Comparison of ENCODE assay signal across 8 mouse cellular contexts in the genomic region with DNA sequence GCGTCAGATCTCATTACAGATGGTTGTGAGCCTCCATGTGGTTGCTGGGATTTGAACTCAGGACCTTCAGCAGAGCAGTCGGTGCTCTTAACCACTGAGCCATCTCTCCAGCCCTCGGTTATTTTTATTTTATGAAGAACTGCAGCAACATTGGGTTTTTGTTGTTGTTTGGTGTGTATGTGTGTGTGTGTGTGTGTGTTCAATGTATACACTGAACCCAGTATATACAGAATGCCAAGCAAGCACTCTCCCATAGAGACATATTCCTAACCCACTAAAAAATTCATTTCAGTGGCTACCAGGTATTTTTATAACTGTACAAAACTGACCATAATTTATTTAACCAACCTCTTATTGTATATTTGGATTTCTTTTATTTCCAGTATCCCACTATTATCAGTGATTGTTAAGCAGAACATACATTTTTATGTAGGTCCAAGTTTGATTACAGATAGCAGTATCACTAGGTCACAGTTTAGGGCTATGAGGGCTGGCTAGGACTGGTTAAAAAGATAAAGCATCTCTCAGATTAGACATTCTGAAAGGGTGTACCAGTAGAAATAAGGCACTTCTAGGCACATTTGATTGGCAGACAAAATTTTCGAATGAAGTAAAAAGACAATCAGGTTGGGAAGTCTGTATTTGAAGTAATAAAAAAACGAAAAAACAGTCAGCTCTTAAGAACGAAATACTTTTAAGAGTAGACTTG. TPM values are rescaled to one million over a fixed set of nuclear protein-coding genes. Genes with fewer than 3 reads are reported as not detected.
A peak's percentile ranks its signal among the peaks of the same experiment; 100 is the strongest.
DNase-seq lines count a peak whose midpoint lies in the region; ATAC-seq and TF ChIP-seq lines count a peak whose summit lies in the region.

No protein-coding gene starts in this region.

- ATAC-seq in lung, embryonic 14.5 days (ENCODE audit: insufficient read depth) = no peak
- ATAC-seq in limb, embryonic 14.5 days (ENCODE audit: low FRiP score, low read depth) = no peak
- ATAC-seq in neural tube, embryonic 15.5 days (ENCODE audit: low FRiP score) = no peak

- no peaks in the 10 kb centered on the region for H3K9me3 ChIP-seq in lung, embryonic 14.5 days (ENCODE audit: low read depth, low read length)
- H3K9me3 ChIP-seq in forebrain, embryonic 10.5 days = no peaks in the 10 kb centered on the region
- no peaks in the 10 kb centered on the region for H3K9me3 ChIP-seq in limb, embryonic 14.5 days (ENCODE audit: control insufficient read depth, low read length)
- no peaks in the 10 kb centered on the region for H3K9me3 ChIP-seq in neural tube, embryonic 15.5 days (replicated peaks)

- WGBS in lung, embryonic 14.5 days = 46% methylated on average over 6 of the region's 6 CpGs
- WGBS in forebrain, embryonic 10.5 days = 63% methylated on average over 6 of the region's 6 CpGs
- 49% methylated on average over 6 of the region's 6 CpGs for whole genome bisulfite sequencing in limb, embryonic 14.5 days
- 62% methylated on average over 6 of the region's 6 CpGs for WGBS in neural tube, embryonic 15.5 days

- 0 out of 2 replicates have a peak, but pooled peaks cover 5% of the 10 kb centered on the region for H3K4me1 ChIP-seq in lung, embryonic 14.5 days (ENCODE audit: insufficient read depth)
- H3K4me1 ChIP-seq in forebrain, embryonic 10.5 days = peaks cover 25% of the 10 kb centered on the region
- peaks cover 5% of the 10 kb centered on the region for H3K4me1 ChIP-seq in limb, embryonic 14.5 days (ENCODE audit: control insufficient read depth, insufficient read depth, low read length)
- peaks cover 25% of the 10 kb centered on the region for H3K4me1 ChIP-seq in neural tube, embryonic 15.5 days

- H3K4me2 ChIP-seq in lung, embryonic 14.5 days = peak overlapping the region; percentile 81
- H3K4me2 ChIP-seq in limb, embryonic 14.5 days (replicated peaks; ENCODE audit: low read depth, low read length, severe bottlenecking) = peak overlapping the region; percentile 56
- peak overlapping the region; percentile 86 for H3K4me2 ChIP-seq in neural tube, embryonic 15.5 days

- no peak for TF ChIP-seq CTCF in lung, embryonic 14.5 days (IDR thresholded peaks at IDR 0.05; ENCODE audit: low read depth)

- peak overlapping the region; percentile 77; the same call in 1 of the 2 replicates for H3K9ac ChIP-seq in lung, embryonic 14.5 days
- peak overlapping the region; percentile 73; the same call in 1 of the 2 replicates for H3K9ac ChIP-seq in limb, embryonic 14.5 days (ENCODE audit: low read depth, low read length, severe bottlenecking)
- peak overlapping the region; percentile 70 for H3K9ac ChIP-seq in neural tube, embryonic 15.5 days (replicated peaks)

- peak overlapping the region; percentile 73 for H3K4me3 ChIP-seq in lung, embryonic 14.5 days (ENCODE audit: low read depth, low read length)
- peak overlapping the region; percentile 66 for H3K4me3 ChIP-seq in forebrain, embryonic 10.5 days
- peak overlapping the region; percentile 68 for H3K4me3 ChIP-seq in limb, embryonic 14.5 days (replicated peaks; ENCODE audit: low read length)
- peak overlapping the region; percentile 63 for H3K4me3 ChIP-seq in neural tube, embryonic 15.5 days (replicated peaks)

- no peak for DNase-seq in lung, embryonic 14.5 days
- no peak for DNase-seq in lung, postnatal 14 days
- DNase-seq in forebrain, embryonic 10.5 days (ENCODE audit: extremely low spot score, low spot score) = no peak
- DNase-seq in limb, embryonic 14.5 days (ENCODE audit: low spot score) = no peak
- DNase-seq in layer of hippocampus, postnatal 10 days (ENCODE audit: low spot score in 2 of 2) = no peak
- no peak for DNase-seq in urinary bladder, postnatal 4 days (ENCODE audit: low spot score in 2 of 2)
- DNase-seq in left cerebral cortex, adult 8-10 months (ENCODE audit: low spot score in 2 of 2) = no peak

- peaks cover 7% of the 10 kb centered on the region for H3K36me3 ChIP-seq in lung, embryonic 14.5 days (ENCODE audit: insufficient read depth)
- H3K36me3 ChIP-seq in forebrain, embryonic 10.5 days (replicated peaks) = peaks cover 8% of the 10 kb centered on the region; the same call in 1 of the 2 replicates
- H3K36me3 ChIP-seq in limb, embryonic 14.5 days (ENCODE audit: control insufficient read depth, insufficient read depth, low read length) = peaks cover 7% of the 10 kb centered on the region
- peaks cover 5% of the 10 kb centered on the region for H3K36me3 ChIP-seq in neural tube, embryonic 15.5 days

- H3K27me3 ChIP-seq in lung, embryonic 14.5 days (ENCODE audit: insufficient read depth, low read length) = no peaks in the 10 kb centered on the region
- H3K27me3 ChIP-seq in forebrain, embryonic 10.5 days (ENCODE audit: poor library complexity, severe bottlenecking) = no peaks in the 10 kb centered on the region
- no peaks in the 10 kb centered on the region for H3K27me3 ChIP-seq in limb, embryonic 14.5 days (ENCODE audit: control insufficient read depth, insufficient read depth, low read length)
- no peaks in the 10 kb centered on the region for H3K27me3 ChIP-seq in neural tube, embryonic 15.5 days (replicated peaks)

- TF ChIP-seq POLR2A in limb, embryonic 14.5 days (IDR thresholded peaks at IDR 0.05; ENCODE audit: borderline replicate concordance, extremely low read depth, insufficient read depth, insufficient read length) = no peak

- peak overlapping the region; percentile 98 for H3K27ac ChIP-seq in lung, embryonic 14.5 days (ENCODE audit: low read depth)
- H3K27ac ChIP-seq in forebrain, embryonic 10.5 days = peak overlapping the region; percentile 94; the same call in 1 of the 2 replicates
- peak overlapping the region; percentile 52; the same call in 1 of the 2 replicates for H3K27ac ChIP-seq in limb, embryonic 14.5 days (replicated peaks; ENCODE audit: low read depth, low read length)
- no peak overlapping the region for H3K27ac ChIP-seq in neural tube, embryonic 15.5 days (replicated peaks)

RNA-seq across cellular contexts. Expression of a gene that starts 0.9 kb away (rescaled TPM):
- polyA plus RNA-seq in lung, embryonic 14.5 days (2014; fragmentation: Nextera tagmentation; extraction: Ambion mirVana) = 53.9 and 62.3 TPM in 2 replicates
- polyA plus RNA-seq in forebrain, embryonic 10.5 days (2016; fragmentation: Nextera tagmentation; extraction: Ambion mirVana) = 68.1 and 73.3 TPM in 2 replicates
- polyA plus RNA-seq in limb, embryonic 14.5 days (2012; rRNA removed) = 47.5 and 53.0 TPM in 2 replicates
- polyA plus RNA-seq in limb, embryonic 14.5 days (2014; fragmentation: Nextera tagmentation; extraction: Ambion mirVana) = 53.8 and 56.0 TPM in 2 replicates
- 98.9 and 102 TPM in 2 replicates for polyA plus RNA-seq in neural tube, embryonic 15.5 days (2015; fragmentation: Nextera tagmentation; extraction: Ambion mirVana)
- total RNA-seq in layer of hippocampus, postnatal 10 days (2021) = 10 to 100 TPM; 61.3 to 66.7 TPM
- total RNA-seq in left cerebral cortex, adult 8-10 months (2022) = 10 to 100 TPM; 83.5 to 91.6 (median 85.1) TPM

RNA-seq across cellular contexts. Expression of a gene that starts 1.3 kb away (rescaled TPM):
- 1.2 and 1.6 TPM in 2 replicates for polyA plus RNA-seq in lung, embryonic 14.5 days (2014; fragmentation: Nextera tagmentation; extraction: Ambion mirVana)
- polyA plus RNA-seq in forebrain, embryonic 10.5 days (2016; fragmentation: Nextera tagmentation; extraction: Ambion mirVana) = not detected in 2 replicates
- 0.67 and 0.88 TPM in 2 replicates for polyA plus RNA-seq in limb, embryonic 14.5 days (2012; rRNA removed)
- 0.74 and 1.7 TPM in 2 replicates for polyA plus RNA-seq in limb, embryonic 14.5 days (2014; fragmentation: Nextera tagmentation; extraction: Ambion mirVana)
- polyA plus RNA-seq in neural tube, embryonic 15.5 days (2015; fragmentation: Nextera tagmentation; extraction: Ambion mirVana) = 0.46 and 0.75 TPM in 2 replicates
- 1 to 10 TPM in 1 of 2 experiments, not detected in 1; 1.2 TPM for total RNA-seq in layer of hippocampus, postnatal 10 days (2021)
- total RNA-seq in left cerebral cortex, adult 8-10 months (2022) = under 1 TPM in 2 of 4 experiments, not detected in 2; 0.84 to 0.98 TPM

RNA-seq across cellular contexts. Expression of a gene that starts 16.5 kb away (rescaled TPM):
- polyA plus RNA-seq in lung, embryonic 14.5 days (2014; fragmentation: Nextera tagmentation; extraction: Ambion mirVana) = 0.76 and 1.7 TPM in 2 replicates
- not detected in 2 replicates for polyA plus RNA-seq in forebrain, embryonic 10.5 days (2016; fragmentation: Nextera tagmentation; extraction: Ambion mirVana)
- polyA plus RNA-seq in limb, embryonic 14.5 days (2012; rRNA removed) = 30.9 and 43.0 TPM in 2 replicates
- 19.1 and 26.9 TPM in 2 replicates for polyA plus RNA-seq in limb, embryonic 14.5 days (2014; fragmentation: Nextera tagmentation; extraction: Ambion mirVana)
- 1.6 and 2.0 TPM in 2 replicates for polyA plus RNA-seq in neural tube, embryonic 15.5 days (2015; fragmentation: Nextera tagmentation; extraction: Ambion mirVana)
- total RNA-seq in layer of hippocampus, postnatal 10 days (2021) = not detected
- not detected for total RNA-seq in left cerebral cortex, adult 8-10 months (2022)

RNA-seq across cellular contexts. Expression of a gene that starts 18.8 kb away (rescaled TPM):
- 52.1 and 55.4 TPM in 2 replicates for polyA plus RNA-seq in lung, embryonic 14.5 days (2014; fragmentation: Nextera tagmentation; extraction: Ambion mirVana)
- 18.3 and 20.0 TPM in 2 replicates for polyA plus RNA-seq in forebrain, embryonic 10.5 days (2016; fragmentation: Nextera tagmentation; extraction: Ambion mirVana)
- polyA plus RNA-seq in limb, embryonic 14.5 days (2012; rRNA removed) = 39.3 and 52.1 TPM in 2 replicates
- polyA plus RNA-seq in limb, embryonic 14.5 days (2014; fragmentation: Nextera tagmentation; extraction: Ambion mirVana) = 22.5 and 28.0 TPM in 2 replicates
- 30.5 and 30.9 TPM in 2 replicates for polyA plus RNA-seq in neural tube, embryonic 15.5 days (2015; fragmentation: Nextera tagmentation; extraction: Ambion mirVana)
- total RNA-seq in layer of hippocampus, postnatal 10 days (2021) = 10 to 100 TPM; 20.4 to 21.4 TPM
- 10 to 100 TPM; 25.2 to 29.7 (median 27.7) TPM for total RNA-seq in left cerebral cortex, adult 8-10 months (2022)

RNA-seq across cellular contexts. Expression of a gene that starts 19.0 kb away (rescaled TPM):
- polyA plus RNA-seq in lung, embryonic 14.5 days (2014; fragmentation: Nextera tagmentation; extraction: Ambion mirVana) = 139 and 142 TPM in 2 replicates
- 90.9 and 94.3 TPM in 2 replicates for polyA plus RNA-seq in forebrain, embryonic 10.5 days (2016; fragmentation: Nextera tagmentation; extraction: Ambion mirVana)
- 66.8 and 77.6 TPM in 2 replicates for polyA plus RNA-seq in limb, embryonic 14.5 days (2012; rRNA removed)
- polyA plus RNA-seq in limb, embryonic 14.5 days (2014; fragmentation: Nextera tagmentation; extraction: Ambion mirVana) = 147 and 154 TPM in 2 replicates
- polyA plus RNA-seq in neural tube, embryonic 15.5 days (2015; fragmentation: Nextera tagmentation; extraction: Ambion mirVana) = 214 and 228 TPM in 2 replicates
- total RNA-seq in layer of hippocampus, postnatal 10 days (2021) = 10 to 100 TPM; 87.3 to 91.8 TPM
- total RNA-seq in left cerebral cortex, adult 8-10 months (2022) = 10 to 100 TPM; 53.6 to 63.7 (median 58.8) TPM
